Mouse (Mus musculus) forebrain, embryonic 11.5 days (tissue): ENCODE data around the gene Ctf1. TPM values are rescaled to one million over a fixed set of nuclear protein-coding genes. Genes with fewer than 3 reads are reported as not detected.
"Not testable (repeated sequence)": the region's sequence is repeated elsewhere in the genome, so short reads cannot be mapped to it uniquely, and the experiment has no call there.

ENCODE experiments used
- ATAC-seq: fragments of 200-750 bp; cut with Nextera tagmentation; replicated peaks from 2 replicates; pipeline ENCODE4 v1.8.0; 2017; ENCODE audit warnings: moderate TSS enrichment; ENCODE audit not compliant: low FRiP score
- DNase-seq: peaks from one replicate; pipeline ENCODE4 v3.0.0-alpha.2; 2017; ENCODE audit warnings: low spot score
- H3K27ac ChIP-seq: fragments of 300-500 bp; sonication (generic); 2 replicates; pipeline ENCODE4 v1.5.1; 2014; ENCODE audit warnings: low read depth, low read length
- H3K27me3 ChIP-seq: fragments of 300-500 bp; sonication (generic); 2 replicates; pipeline ENCODE4 v1.6.1; 2014; ENCODE audit warnings: mild to moderate bottlenecking, low read length, mixed read lengths; ENCODE audit not compliant: control insufficient read depth, insufficient read depth
- H3K36me3 ChIP-seq: fragments of 300-500 bp; sonication (generic); 2 replicates; pipeline ENCODE4 v1.6.1; 2014; ENCODE audit warnings: mild to moderate bottlenecking, low read length, moderate library complexity, mixed read lengths; ENCODE audit not compliant: control insufficient read depth, insufficient read depth
- H3K4me1 ChIP-seq: fragments of 300-500 bp; sonication (generic); replicated peaks from 2 replicates; pipeline ENCODE4 v1.6.1; 2014; ENCODE audit warnings: low read length, mixed read lengths; ENCODE audit not compliant: control insufficient read depth, insufficient read depth
- H3K4me2 ChIP-seq: fragments of 300-500 bp; sonication (generic); 2 replicates; pipeline ENCODE4 v1.6.1; 2014; ENCODE audit warnings: low read depth, mild to moderate bottlenecking, low read length, moderate library complexity, mixed read lengths; ENCODE audit not compliant: severe bottlenecking
- H3K4me3 ChIP-seq: fragments of 300-500 bp; sonication (generic); 2 replicates; pipeline ENCODE4 v1.5.1; 2014; ENCODE audit warnings: low read depth, low read length
- H3K9ac ChIP-seq: fragments of 300-500 bp; sonication (generic); 2 replicates; pipeline ENCODE4 v1.6.1; 2014; ENCODE audit warnings: low read length
- H3K9me3 ChIP-seq: fragments of 300-500 bp; sonication (generic); 2 replicates; pipeline ENCODE4 v1.6.1; 2016; ENCODE audit warnings: low read length, mixed read lengths; ENCODE audit not compliant: control insufficient read depth
- WGBS: fragments of 180-500 bp; shearing (Covaris S2); extraction: QIAGEN DNeasy Blood & Tissue Kit; methylation state at CpG from one replicate; pipeline ENCODE4 v1.1.7; 2014; 5-methylcytosine and 5-hydroxymethylcytosine counted together
- polyA plus RNA-seq: library from polyadenylated mRNA; unstranded; fragments of >200 nt; fragmentation: Nextera tagmentation; extraction: Ambion mirVana; gene quantifications from 2 replicates; pipeline ENCODE4 v1.2.1, GENCODE M21; 2014

The Ctf1 gene
- polyA plus RNA-seq, 1 experiment from 2014 or later = 7.2 TPM

- 85% methylated on average over 4 of the region's 4 CpGs for WGBS
- no peaks in the 10 kb centered on the region for H3K36me3 ChIP-seq
- H3K9me3 ChIP-seq = no peaks in the 10 kb centered on the region
- peaks cover 20% of the 10 kb centered on the region for H3K4me1 ChIP-seq
- H3K27ac ChIP-seq = no peak overlapping the region
- no peak overlapping the region for H3K9ac ChIP-seq
- ATAC-seq (no peak), DNase-seq (no peak)
- no peak overlapping the region for H3K4me2 ChIP-seq
- H3K27me3 ChIP-seq = no peaks in the 10 kb centered on the region
- no peak overlapping the region for H3K4me3 ChIP-seq
These were observed 2.3 kb downstream of the Ctf1 start for GRCm38 (mm10) chr7:127714816-127715215.

- Histone ChIP-seq H3K27me3 (no peaks in the 10 kb centered on the region), H3K9me3 (no peaks in the 10 kb centered on the region), H3K36me3 (no peaks in the 10 kb centered on the region), H3K27ac (no peak overlapping the region), H3K4me2 (peak overlapping the region; percentile 65), H3K9ac (peak overlapping the region; percentile 66), H3K4me1 (peaks cover 14% of the 10 kb centered on the region), H3K4me3 (peak overlapping the region; percentile 29)
- peak; percentile 86 for DNase-seq
- WGBS = under 1% methylated on average over 41 of the region's 41 CpGs
- ATAC-seq = peak; percentile 66
These were observed 4.5 kb downstream of the Ctf1 start for GRCm38 (mm10) chr7:127716992-127717391.

- ATAC-seq (no peak), DNase-seq (no peak)
- Histone ChIP-seq H3K4me3 (no peak overlapping the region), H3K27me3 (no peaks in the 10 kb centered on the region), H3K9ac (no peak overlapping the region), H3K9me3 (no peaks in the 10 kb centered on the region), H3K4me1 (peaks cover 4% of the 10 kb centered on the region), H3K4me2 (no peak overlapping the region), H3K36me3 (no peaks in the 10 kb centered on the region), H3K27ac (no peak overlapping the region)
- WGBS = 92% methylated on average over 6 of the region's 6 CpGs
These were observed 5.8 kb downstream of the Ctf1 start for GRCm38 (mm10) chr7:127718339-127718738.

- ATAC-seq = no peak
- Histone ChIP-seq H3K4me3 (no peak overlapping the region), H3K4me2 (no peak overlapping the region), H3K27ac (no peak overlapping the region), H3K4me1 (peaks cover 3% of the 10 kb centered on the region), H3K9ac (no peak overlapping the region), H3K27me3 (no peaks in the 10 kb centered on the region), H3K36me3 (no peaks in the 10 kb centered on the region), H3K9me3 (no peaks in the 10 kb centered on the region)
- DNase-seq = no peak
- WGBS = 90% methylated on average over 6 of the region's 6 CpGs
These were observed 6.7 kb downstream of the Ctf1 start for GRCm38 (mm10) chr7:127719258-127719657.

- Histone ChIP-seq H3K36me3 (no peaks in the 10 kb centered on the region), H3K4me1 (no peaks in the 10 kb centered on the region)
These were observed 13.0 kb downstream of the Ctf1 start for GRCm38 (mm10) chr7:127725490-127725889.

GRCm38 (mm10) chr7:127725924-127726323, 13.4 kb downstream of the Ctf1 start:
- Histone ChIP-seq H3K9ac (no peak overlapping the region), H3K36me3 (no peaks in the 10 kb centered on the region), H3K4me1 (no peaks in the 10 kb centered on the region), H3K27ac (no peak overlapping the region), H3K27me3 (no peaks in the 10 kb centered on the region), H3K4me2 (no peak overlapping the region), H3K9me3 (no peaks in the 10 kb centered on the region), H3K4me3 (no peak overlapping the region)
- WGBS = 44% methylated on average over 6 of the region's 6 CpGs
- ATAC-seq = no peak
- no peak for DNase-seq

More at GRCm38 (mm10) chr7:127725490-127725889, 13.0 kb downstream of the Ctf1 start:
- Histone ChIP-seq H3K27ac (no peak overlapping the region), H3K9me3 (no peaks in the 10 kb centered on the region), H3K4me2 (no peak overlapping the region), H3K9ac (no peak overlapping the region), H3K4me3 (no peak overlapping the region), H3K27me3 (no peaks in the 10 kb centered on the region)
- ATAC-seq = no peak
- no peak for DNase-seq
- WGBS = 24% methylated on average over 2 of the region's 2 CpGs

- Histone ChIP-seq H3K4me1 (no peaks in the 10 kb centered on the region), H3K27ac (no peak overlapping the region), H3K9ac (no peak overlapping the region), H3K9me3 (no peaks in the 10 kb centered on the region), H3K4me3 (no peak overlapping the region), H3K27me3 (no peaks in the 10 kb centered on the region), H3K4me2 (no peak overlapping the region), H3K36me3 (no peaks in the 10 kb centered on the region)
- DNase-seq (no peak), ATAC-seq (no peak)
- WGBS = 92% methylated on average over 7 of the region's 7 CpGs
These were observed 15.4 kb downstream of the Ctf1 start for GRCm38 (mm10) chr7:127727898-127728297.

- ATAC-seq (no peak), DNase-seq (no peak)
- H3K36me3 ChIP-seq = no peaks in the 10 kb centered on the region
- H3K27me3 ChIP-seq = no peaks in the 10 kb centered on the region
- H3K9ac ChIP-seq = no peak overlapping the region
- WGBS = 75% methylated on average over 4 of the region's 4 CpGs
- H3K27ac ChIP-seq = no peak overlapping the region
- H3K9me3 ChIP-seq = no peaks in the 10 kb centered on the region
- no peak overlapping the region for H3K4me2 ChIP-seq
- no peak overlapping the region for H3K4me3 ChIP-seq
- no peaks in the 10 kb centered on the region for H3K4me1 ChIP-seq
These were observed 17.6 kb downstream of the Ctf1 start for GRCm38 (mm10) chr7:127730170-127730569.

- H3K4me2 ChIP-seq, H3K27ac ChIP-seq, H3K9me3 ChIP-seq, H3K4me3 ChIP-seq, ATAC-seq, H3K36me3 ChIP-seq, H3K9ac ChIP-seq, H3K27me3 ChIP-seq, H3K4me1 ChIP-seq, DNase-seq: not testable (repeated sequence)
- no CpG with 5 or more reads among the region's 5 CpGs for WGBS
These were observed 19.5 kb downstream of the Ctf1 start, which contains the start of gene Ctf2 for GRCm38 (mm10) chr7:127732066-127732465. TSS of gene Ctf2 (minus strand) at chr7:127732166.
